ENCODE assay signal across 21 mouse cellular contexts in genomic region chr1:69583932-69584659, GRCm38 (mm10).
A peak's percentile ranks its signal among the peaks of the same experiment; 100 is the strongest.
DNase-seq lines count a peak whose midpoint lies in the region; ATAC-seq lines count a peak whose summit lies in the region.
"Had no signal": no experiment of that assay in that cellular context is flagged by ENCODE, and none has a peak within 500 bp of the region (broad histone marks: within the 10 kb centered on the region; RNA-seq: fewer than 3 reads in every experiment).

No protein-coding gene starts in this region.

- no peaks in the 10 kb centered on the region for H3K27me3 ChIP-seq in liver, embryonic 16.5 days (ENCODE audit: control insufficient read depth, insufficient read depth, low read depth, low read length)
- H3K27me3 ChIP-seq in midbrain, embryonic 10.5 days (ENCODE audit: low read depth, poor library complexity, severe bottlenecking), result no peaks in the 10 kb centered on the region
- no peaks in the 10 kb centered on the region for H3K27me3 ChIP-seq in forebrain, embryonic 10.5 days (ENCODE audit: poor library complexity, severe bottlenecking)
- H3K27me3 ChIP-seq: embryonic facial prominence, embryonic 13.5 days; heart, embryonic 13.5 days; hindbrain, embryonic 15.5 days had no signal

- H3K9me3 ChIP-seq in liver, embryonic 16.5 days (replicated peaks; ENCODE audit: control insufficient read depth, low read length), result no peaks in the 10 kb centered on the region
- H3K9me3 ChIP-seq in midbrain, embryonic 10.5 days (replicated peaks), result no peaks in the 10 kb centered on the region
- H3K9me3 ChIP-seq in forebrain, embryonic 10.5 days, result no peaks in the 10 kb centered on the region
- H3K9me3 ChIP-seq: embryonic facial prominence, embryonic 13.5 days; heart, embryonic 13.5 days; hindbrain, embryonic 15.5 days had no signal

- no peak overlapping the region for H3K27ac ChIP-seq in liver, embryonic 16.5 days (ENCODE audit: low read length)
- no peak overlapping the region for H3K27ac ChIP-seq in midbrain, embryonic 10.5 days (replicated peaks)
- H3K27ac ChIP-seq in forebrain, embryonic 10.5 days, result no peak overlapping the region
- H3K27ac ChIP-seq: embryonic facial prominence, embryonic 13.5 days; gastrocnemius, adult 2 months; heart, embryonic 13.5 days; hindbrain, embryonic 15.5 days had no signal

- H3K4me2 ChIP-seq in liver, embryonic 16.5 days (ENCODE audit: low read depth, low read length), result no peak overlapping the region
- H3K4me2 ChIP-seq: embryonic facial prominence, embryonic 13.5 days; heart, embryonic 13.5 days; hindbrain, embryonic 15.5 days had no signal

- peak; percentile 25 for DNase-seq in adipocyte (ENCODE audit: low spot score)
- DNase-seq in thymus, adult 18-20 months, result no peak
- DNase-seq in midbrain, embryonic 10.5 days (ENCODE audit: low spot score), result no peak
- no peak for DNase-seq in forebrain, embryonic 10.5 days (ENCODE audit: extremely low spot score, low spot score)
- no peak for DNase-seq in MN1 (ENCODE audit: low spot score)
- DNase-seq: adrenal gland, postnatal 10 days; B cell, adult 2 months; cerebellum, adult 11-12 months; cerebellum, adult 9-10 months; cerebellum, postnatal 25 days; gastrocnemius, adult 2 months; gastrocnemius, postnatal 25 days; heart, adult 11 months; heart, postnatal 36 days had no signal

- no peak overlapping the region for H3K9ac ChIP-seq in liver, embryonic 16.5 days (ENCODE audit: low read depth, low read length)
- H3K9ac ChIP-seq: embryonic facial prominence, embryonic 13.5 days; heart, embryonic 13.5 days; hindbrain, embryonic 15.5 days had no signal

- 64% methylated on average over 5 of the region's 5 CpGs for WGBS in liver, embryonic 16.5 days (ENCODE audit: insufficient replicate concordance)
- 92% methylated on average over 5 of the region's 5 CpGs for WGBS in midbrain, embryonic 10.5 days
- 92% methylated on average over 5 of the region's 5 CpGs for WGBS in forebrain, embryonic 10.5 days

- no peak overlapping the region for H3K4me3 ChIP-seq in liver, embryonic 16.5 days (ENCODE audit: low read depth, low read length)
- no peak overlapping the region for H3K4me3 ChIP-seq in midbrain, embryonic 10.5 days
- no peak overlapping the region for H3K4me3 ChIP-seq in forebrain, embryonic 10.5 days
- H3K4me3 ChIP-seq: embryonic facial prominence, embryonic 13.5 days; gastrocnemius, adult 2 months; heart, embryonic 13.5 days; hindbrain, embryonic 15.5 days had no signal

- no peaks in the 10 kb centered on the region for H3K4me1 ChIP-seq in liver, embryonic 16.5 days (ENCODE audit: control insufficient read depth, low read depth, low read length)
- no peaks in the 10 kb centered on the region for H3K4me1 ChIP-seq in midbrain, embryonic 10.5 days
- no peaks in the 10 kb centered on the region for H3K4me1 ChIP-seq in forebrain, embryonic 10.5 days
- H3K4me1 ChIP-seq: embryonic facial prominence, embryonic 13.5 days; hindbrain, embryonic 15.5 days had no signal

- no peaks in the 10 kb centered on the region for H3K36me3 ChIP-seq in liver, embryonic 16.5 days (ENCODE audit: control insufficient read depth, insufficient read depth)
- H3K36me3 ChIP-seq in midbrain, embryonic 10.5 days, result no peaks in the 10 kb centered on the region
- H3K36me3 ChIP-seq in forebrain, embryonic 10.5 days (replicated peaks), result no peaks in the 10 kb centered on the region
- H3K36me3 ChIP-seq: embryonic facial prominence, embryonic 13.5 days; heart, embryonic 13.5 days; hindbrain, embryonic 15.5 days had no signal

- ATAC-seq in CD4-positive, CD25-positive, alpha-beta regulatory T cell, adult 4 months, result peak; percentile 10
- ATAC-seq in inflammation-experienced regulatory T-cells, adult 6 months, result peak; percentile 15
- ATAC-seq in liver, embryonic 16.5 days (ENCODE audit: low read depth), result peak; percentile 48
- ATAC-seq: forebrain, embryonic 14.5 days had no signal
